Mouse (Mus musculus) limb, embryonic 13.5 days (tissue): ENCODE measurements around the gene Gstt2. TPM values are rescaled to one million over a fixed set of nuclear protein-coding genes. Genes with fewer than 3 reads are reported as not detected.

ENCODE experiments used
- ATAC-seq: fragments of 200-750 bp; cut with Nextera tagmentation; 2 replicates; pipeline ENCODE4 v1.8.0; 2017; ENCODE audit warnings: low read depth, moderate number of reproducible peaks, moderate TSS enrichment; ENCODE audit not compliant: low FRiP score
- H3K27ac ChIP-seq: fragments of 300-500 bp; sonication (generic); 2 replicates; pipeline ENCODE4 v1.5.1; 2015; ENCODE audit warnings: inconsistent platforms, mild to moderate bottlenecking, moderate library complexity
- H3K27me3 ChIP-seq: fragments of 300-500 bp; sonication (generic); 2 replicates; pipeline ENCODE4 v1.6.1; 2015; ENCODE audit warnings: mild to moderate bottlenecking, inconsistent platforms
- H3K36me3 ChIP-seq: fragments of 300-500 bp; sonication (generic); 2 replicates; pipeline ENCODE4 v1.6.1; 2015; ENCODE audit warnings: inconsistent platforms, mild to moderate bottlenecking, moderate library complexity
- H3K4me1 ChIP-seq: fragments of 300-500 bp; sonication (generic); 2 replicates; pipeline ENCODE4 v1.6.1; 2015; ENCODE audit warnings: inconsistent platforms
- H3K4me2 ChIP-seq: fragments of 300-500 bp; sonication (generic); replicated peaks from 2 replicates; pipeline ENCODE4 v1.6.1; 2015; ENCODE audit warnings: inconsistent platforms, mild to moderate bottlenecking, moderate library complexity
- H3K4me3 ChIP-seq: fragments of 300-500 bp; sonication (generic); 2 replicates; pipeline ENCODE4 v1.5.1; 2015; ENCODE audit warnings: moderate library complexity, mild to moderate bottlenecking, inconsistent platforms
- H3K9ac ChIP-seq: fragments of 300-500 bp; sonication (generic); 2 replicates; pipeline ENCODE4 v1.6.1; 2015; ENCODE audit warnings: mild to moderate bottlenecking, inconsistent platforms
- H3K9me3 ChIP-seq: fragments of 300-500 bp; sonication (generic); 2 replicates; pipeline ENCODE4 v1.6.1; 2016; ENCODE audit warnings: inconsistent platforms
- WGBS: fragments of 180-500 bp; shearing (Covaris S2); methylation state at CpG from one replicate; pipeline ENCODE4 v1.1.7; 2015; 5-methylcytosine and 5-hydroxymethylcytosine counted together
- polyA plus RNA-seq: library from polyadenylated mRNA; unstranded; fragments of >200 nt; fragmentation: Nextera tagmentation; extraction: Ambion mirVana; gene quantifications from 2 replicates; pipeline ENCODE4 v1.2.1, GENCODE M21; 2015

The Gstt2 gene
- polyA plus RNA-seq, 1 experiment from 2014 or later = 12.7 TPM

DNA sequence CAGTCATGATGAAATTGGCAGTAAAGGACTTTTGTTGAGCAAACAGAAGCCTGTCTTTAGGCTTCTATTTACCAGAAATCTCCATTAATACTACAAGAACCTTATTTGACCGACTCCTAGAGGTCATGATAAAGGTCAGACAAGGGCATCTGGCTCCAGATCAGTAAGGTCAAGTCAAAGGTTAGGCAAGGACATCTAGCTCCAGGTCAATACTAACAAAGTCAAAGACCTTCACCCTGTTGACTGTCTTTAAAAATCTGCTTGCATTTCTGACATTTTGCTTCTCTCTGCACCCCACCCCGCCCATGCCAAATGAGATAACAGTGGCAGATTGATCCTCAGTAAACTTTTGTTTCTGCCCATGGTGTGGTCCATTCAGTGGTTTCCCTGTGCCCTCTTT is 33.0 kb downstream of the Gstt2 start:
- 59% methylated on average over 2 of the region's 2 CpGs for WGBS
- H3K9ac ChIP-seq = no peak overlapping the region
- H3K9me3 ChIP-seq = no peaks in the 10 kb centered on the region
- no peak overlapping the region for H3K4me3 ChIP-seq
- no peak for ATAC-seq
- no peaks in the 10 kb centered on the region for H3K27me3 ChIP-seq
- no peaks in the 10 kb centered on the region for H3K4me1 ChIP-seq
- no peak overlapping the region for H3K4me2 ChIP-seq
- H3K27ac ChIP-seq = no peak overlapping the region
- no peaks in the 10 kb centered on the region for H3K36me3 ChIP-seq

GRCm38 (mm10) chr10:75798176-75798696 is 39.0 kb downstream of the Gstt2 start, which contains the start of gene Gstt1:
Gene Gstt1 (minus strand): TSS chr10:75798584.
- no peaks in the 10 kb centered on the region for H3K9me3 ChIP-seq

GRCm38 (mm10) chr10:75797619-75798175 is 39.5 kb downstream of the Gstt2 start:
- no peaks in the 10 kb centered on the region for H3K9me3 ChIP-seq
- no peaks in the 10 kb centered on the region for H3K36me3 ChIP-seq
- WGBS = 2% methylated on average over 12 of the region's 12 CpGs
- peak overlapping the region; percentile 81 for H3K4me2 ChIP-seq
- H3K9ac ChIP-seq = peak overlapping the region; percentile 64
- H3K27ac ChIP-seq = no peak overlapping the region
- peaks cover 33% of the 10 kb centered on the region for H3K4me1 ChIP-seq
- H3K4me3 ChIP-seq = peak overlapping the region; percentile 52
- no peak; the same call in 1 of the 2 replicates for ATAC-seq
- peaks cover 11% of the 10 kb centered on the region for H3K27me3 ChIP-seq

More at GRCm38 (mm10) chr10:75798176-75798696, 39.0 kb downstream of the Gstt2 start, which contains the start of gene Gstt1:
- 4% methylated on average over 18 of the region's 18 CpGs for WGBS
- H3K4me3 ChIP-seq = peak within 1 kb of the TSS; percentile 52
- no peaks in the 10 kb centered on the region for H3K36me3 ChIP-seq
- ATAC-seq = peak; percentile 72; the same call in 1 of the 2 replicates
- H3K27me3 ChIP-seq = peaks cover 11% of the 10 kb centered on the region
- H3K4me2 ChIP-seq = peak within 1 kb of the TSS; percentile 81
- H3K27ac ChIP-seq = no peak within 1 kb of the TSS
- peaks cover 33% of the 10 kb centered on the region for H3K4me1 ChIP-seq
- H3K9ac ChIP-seq = peak within 1 kb of the TSS; percentile 64

DNA sequence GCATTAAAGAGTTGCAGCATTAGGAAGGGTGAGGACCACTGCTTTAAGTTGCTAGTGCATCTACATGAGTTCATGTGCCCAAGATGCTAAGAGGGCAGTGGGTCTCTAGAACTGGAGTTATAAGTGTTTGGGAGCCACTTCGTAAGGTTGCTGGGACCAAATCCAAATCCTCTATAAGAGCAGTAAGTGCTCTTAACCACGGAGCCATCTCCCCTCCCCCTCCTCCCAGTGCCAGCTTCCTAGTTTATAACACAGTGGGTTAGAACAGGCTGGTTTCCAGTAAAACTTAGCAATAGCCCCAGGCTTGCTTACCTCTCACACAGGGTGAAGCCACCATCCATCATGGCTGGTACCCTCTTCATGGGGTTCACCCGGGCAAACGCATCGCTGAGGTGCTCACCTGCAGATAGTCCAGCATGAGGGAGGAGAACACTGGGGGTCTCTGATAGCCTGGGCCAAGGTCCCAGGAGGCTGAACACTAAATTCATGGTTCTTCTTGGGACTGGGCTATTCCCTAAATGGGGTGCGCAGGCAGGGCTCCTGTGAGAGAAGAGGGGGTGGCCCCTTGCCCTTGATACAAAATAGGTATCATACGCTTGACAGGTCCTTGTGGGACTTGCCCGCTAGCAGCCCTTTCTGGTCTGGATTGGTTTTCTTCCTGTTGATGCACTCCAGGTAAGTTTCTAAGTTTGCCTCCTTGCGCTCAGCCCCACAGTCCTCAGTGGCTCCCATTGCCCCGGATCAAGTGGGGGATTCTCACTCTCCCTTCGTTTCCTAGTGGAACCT is 40.3 kb downstream of the Gstt2 start:
- H3K36me3 ChIP-seq = no peaks in the 10 kb centered on the region
- peak overlapping the region; percentile 64; the same call in 1 of the 2 replicates for H3K9ac ChIP-seq
- H3K27me3 ChIP-seq = peaks cover 11% of the 10 kb centered on the region
- H3K4me3 ChIP-seq = peak overlapping the region; percentile 52
- WGBS = 44% methylated on average over 11 of the region's 11 CpGs
- no peaks in the 10 kb centered on the region for H3K9me3 ChIP-seq
- ATAC-seq = no peak
- H3K27ac ChIP-seq = no peak overlapping the region
- H3K4me1 ChIP-seq = peaks cover 33% of the 10 kb centered on the region
- H3K4me2 ChIP-seq = peak overlapping the region; percentile 81

DNA sequence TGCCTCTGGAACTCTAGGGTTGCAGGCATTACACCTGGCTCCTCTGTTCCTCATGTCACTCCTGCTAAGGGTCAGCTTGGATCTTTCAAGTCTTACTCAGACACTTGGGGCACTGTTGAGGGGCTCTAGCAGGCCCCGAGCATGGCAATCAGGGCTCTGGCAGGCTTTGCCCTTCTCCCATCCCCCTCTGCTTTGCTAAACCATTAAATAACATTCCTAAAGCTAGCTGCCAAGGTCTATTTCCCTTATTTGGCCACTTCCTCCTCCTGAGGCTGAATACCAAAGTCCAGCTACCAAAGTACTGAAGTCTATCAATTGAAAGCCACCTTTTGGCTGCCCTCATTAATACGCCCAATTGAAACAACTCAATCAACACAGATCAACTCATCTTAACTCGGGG is 42.3 kb downstream of the Gstt2 start:
- WGBS = 30% methylated on average over 3 of the region's 3 CpGs
- no peak for ATAC-seq
- Histone ChIP-seq H3K36me3 (no peaks in the 10 kb centered on the region), H3K4me1 (peaks cover 33% of the 10 kb centered on the region), H3K4me2 (peak overlapping the region; percentile 25), H3K9ac (0 out of 2 replicates have a peak overlapping the region, but pooled peaks have one; percentile 5), H3K27me3 (peaks cover 11% of the 10 kb centered on the region), H3K27ac (no peak overlapping the region; the same call in 1 of the 2 replicates), H3K9me3 (no peaks in the 10 kb centered on the region), H3K4me3 (no peak overlapping the region)

DNA sequence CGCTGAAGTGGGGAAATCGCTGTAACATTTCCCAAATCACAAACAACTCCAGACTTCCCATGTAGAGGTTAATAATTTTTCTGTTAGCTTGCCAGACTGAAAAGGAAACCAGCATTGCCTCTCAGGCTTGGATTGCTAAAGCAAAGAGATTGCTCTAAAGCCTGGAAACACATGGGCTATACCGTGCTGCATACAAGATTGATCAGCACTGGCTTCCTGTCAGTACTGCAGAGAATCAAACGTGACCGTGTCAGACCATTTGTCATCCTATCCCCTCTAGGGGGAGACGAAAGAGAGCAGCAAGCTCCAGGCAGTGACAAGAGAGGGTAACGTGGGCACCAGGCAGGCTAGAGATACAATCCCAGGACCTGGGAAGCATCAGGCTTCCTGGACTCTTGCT is 46.5 kb downstream of the Gstt2 start:
- Histone ChIP-seq H3K36me3 (no peaks in the 10 kb centered on the region), H3K4me3 (no peak overlapping the region), H3K27ac (no peak overlapping the region), H3K27me3 (no peaks in the 10 kb centered on the region), H3K9me3 (no peaks in the 10 kb centered on the region), H3K4me2 (no peak overlapping the region), H3K9ac (0 out of 2 replicates have a peak overlapping the region, but pooled peaks have one; percentile 35), H3K4me1 (peaks cover 13% of the 10 kb centered on the region)
- 18% methylated on average over 7 of the region's 7 CpGs for WGBS
- no peak for ATAC-seq

DNA sequence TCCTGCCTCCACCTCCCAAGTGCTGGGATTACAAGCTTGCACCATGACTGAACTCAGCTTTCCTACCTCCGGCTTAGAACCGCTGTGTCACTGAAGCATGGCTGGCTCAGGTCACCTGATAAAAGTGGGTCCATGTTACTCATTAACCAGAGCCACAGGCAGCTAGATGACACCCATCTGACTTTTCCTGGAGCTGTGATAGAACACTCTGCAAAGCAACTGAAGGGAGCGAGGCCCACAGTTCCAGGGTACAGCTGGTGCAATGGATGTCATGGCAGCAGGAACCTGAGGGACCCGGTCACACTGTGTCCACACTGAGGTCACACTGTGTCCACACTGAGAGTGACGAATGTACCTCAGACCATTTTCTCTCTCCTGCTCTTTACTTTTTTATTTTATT is 47.4 kb downstream of the Gstt2 start:
- Histone ChIP-seq H3K9me3 (no peaks in the 10 kb centered on the region), H3K27ac (no peak overlapping the region), H3K36me3 (no peaks in the 10 kb centered on the region), H3K4me3 (no peak overlapping the region), H3K9ac (no peak overlapping the region), H3K4me1 (peaks cover 7% of the 10 kb centered on the region), H3K27me3 (no peaks in the 10 kb centered on the region), H3K4me2 (no peak overlapping the region)
- no peak for ATAC-seq
- WGBS = 86% methylated on average over 5 of the region's 5 CpGs

GRCm38 (mm10) chr10:75789081-75789735 is 48.0 kb downstream of the Gstt2 start:
- ATAC-seq = no peak
- H3K27me3 ChIP-seq = 0 out of 2 replicates have a peak, but pooled peaks cover under 1% of the 10 kb centered on the region
- H3K4me2 ChIP-seq = no peak overlapping the region
- no peaks in the 10 kb centered on the region for H3K36me3 ChIP-seq
- WGBS = 72% methylated on average over 6 of the region's 6 CpGs
- no peak overlapping the region for H3K27ac ChIP-seq
- H3K4me1 ChIP-seq = peaks cover under 1% of the 10 kb centered on the region; the same call in 1 of the 2 replicates
- no peak overlapping the region for H3K9ac ChIP-seq
- no peak overlapping the region for H3K4me3 ChIP-seq
- H3K9me3 ChIP-seq = no peaks in the 10 kb centered on the region

DNA sequence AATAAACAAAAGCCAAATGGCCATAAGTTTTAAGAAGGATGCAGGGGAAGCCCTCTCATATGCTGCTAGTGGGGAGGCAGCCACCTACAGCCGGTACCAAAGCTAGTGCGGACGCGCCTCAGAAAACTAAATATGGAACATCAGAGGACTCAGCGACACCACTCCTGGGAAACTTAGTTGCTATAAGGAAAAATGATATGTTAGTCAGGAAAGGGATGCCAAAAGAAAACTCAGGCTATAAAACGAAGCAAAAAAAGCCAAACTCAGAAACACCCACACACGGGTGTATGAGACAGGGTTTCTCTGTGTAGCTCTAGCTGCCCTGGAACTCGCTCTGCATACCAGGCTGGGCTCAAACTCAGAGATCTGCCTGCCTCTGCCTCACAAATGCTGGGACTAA is 48.9 kb downstream of the Gstt2 start:
- Histone ChIP-seq H3K4me1 (no peaks in the 10 kb centered on the region), H3K4me3 (no peak overlapping the region), H3K27me3 (0 out of 2 replicates have a peak, but pooled peaks cover 4% of the 10 kb centered on the region), H3K9ac (no peak overlapping the region), H3K36me3 (no peaks in the 10 kb centered on the region), H3K4me2 (no peak overlapping the region), H3K9me3 (no peaks in the 10 kb centered on the region), H3K27ac (no peak overlapping the region)
- ATAC-seq = no peak
- 91% methylated on average over 8 of the region's 8 CpGs for WGBS

- H3K9me3 ChIP-seq = no peaks in the 10 kb centered on the region
- no peaks in the 10 kb centered on the region for H3K36me3 ChIP-seq
- no peak overlapping the region for H3K4me3 ChIP-seq
- H3K27ac ChIP-seq = no peak overlapping the region
- no peak for ATAC-seq
- no peak overlapping the region for H3K9ac ChIP-seq
- H3K4me2 ChIP-seq = no peak overlapping the region
- peaks cover 2% of the 10 kb centered on the region for H3K4me1 ChIP-seq
- WGBS = 63% methylated on average over 1 of the region's 1 CpGs
- H3K27me3 ChIP-seq = 0 out of 2 replicates have a peak, but pooled peaks cover 4% of the 10 kb centered on the region
Observed at GRCm38 (mm10) chr10:75785442-75785841, 51.8 kb downstream of the Gstt2 start.
